Mouse (Mus musculus) layer of hippocampus, postnatal 36 days (tissue): ENCODE data around the gene Cux2. TPM values are rescaled to one million over a fixed set of nuclear protein-coding genes. Genes with fewer than 3 reads are reported as not detected.
A peak's percentile ranks its signal among the peaks of the same experiment; 100 is the strongest.

ENCODE experiments used
- DNase-seq, 2 experiments: peaks; one replicate each; pipeline ENCODE4 v3.0.0; 2022
- total RNA-seq, 2 experiments: library from RNA; stranded (reverse); gene quantifications; 2 replicates each; pipeline ENCODE4 v1.2.3; 2021

Gene Cux2
- total RNA-seq, 2 experiments from 2014 or later, result 32.7 to 33.8 TPM

DNA sequence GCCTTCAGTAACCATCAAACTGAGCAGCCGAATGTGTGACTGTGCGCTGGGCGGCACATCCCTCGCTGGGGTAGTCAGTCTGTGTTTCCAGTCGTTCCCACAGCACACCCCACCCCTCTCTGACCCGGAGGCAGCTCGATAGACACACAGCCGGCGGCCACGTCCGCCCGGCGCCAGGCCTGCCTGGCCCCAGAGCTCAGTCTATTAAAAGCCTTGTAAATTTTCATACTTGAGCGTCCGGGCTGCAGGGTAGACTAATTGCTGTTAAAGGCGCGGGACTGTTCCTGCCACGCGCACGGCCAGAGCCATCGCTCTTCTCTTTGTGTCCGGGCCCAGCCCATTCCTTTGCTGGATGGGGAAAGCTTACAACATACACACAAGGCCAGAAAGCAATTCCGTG, 135.9 kb downstream of the Cux2 start:
- DNase-seq, result no peak

DNA sequence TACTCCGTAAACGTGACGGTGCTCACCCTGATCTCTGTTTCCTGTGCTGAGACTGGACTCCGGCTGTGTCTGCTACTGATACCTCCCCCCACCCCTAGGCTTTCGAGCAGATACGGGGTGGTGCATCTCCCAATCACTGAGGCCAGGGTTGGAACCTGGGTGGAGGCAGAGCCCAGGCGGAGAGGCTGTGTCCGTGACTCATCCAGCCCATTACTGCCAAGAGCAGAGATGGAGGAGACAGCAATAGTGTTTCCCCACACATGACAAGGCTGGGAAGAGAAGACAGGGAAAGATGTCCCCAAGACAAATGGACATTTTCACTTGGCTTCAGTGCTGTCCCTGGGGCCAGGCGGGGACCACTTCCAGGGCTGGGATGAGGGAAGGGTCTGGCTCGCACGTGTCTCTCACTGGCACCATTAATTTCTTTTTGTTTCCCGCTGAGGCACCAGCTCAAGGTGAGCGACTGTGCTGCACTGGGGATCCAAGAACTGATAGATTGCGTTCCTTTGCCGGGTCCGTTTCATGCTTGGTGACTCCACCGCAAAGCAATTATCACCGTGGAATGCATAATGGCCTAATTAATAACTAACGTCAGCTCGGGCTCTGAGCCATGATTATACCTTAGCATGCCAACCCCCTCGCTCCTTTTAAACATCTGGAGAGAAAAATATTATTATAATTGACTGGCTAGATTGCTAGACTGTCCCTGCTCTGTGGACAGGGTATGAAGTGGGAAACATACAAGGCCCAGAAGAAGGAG, 140.5 kb downstream of the Cux2 start:
- no peak for DNase-seq

DNA sequence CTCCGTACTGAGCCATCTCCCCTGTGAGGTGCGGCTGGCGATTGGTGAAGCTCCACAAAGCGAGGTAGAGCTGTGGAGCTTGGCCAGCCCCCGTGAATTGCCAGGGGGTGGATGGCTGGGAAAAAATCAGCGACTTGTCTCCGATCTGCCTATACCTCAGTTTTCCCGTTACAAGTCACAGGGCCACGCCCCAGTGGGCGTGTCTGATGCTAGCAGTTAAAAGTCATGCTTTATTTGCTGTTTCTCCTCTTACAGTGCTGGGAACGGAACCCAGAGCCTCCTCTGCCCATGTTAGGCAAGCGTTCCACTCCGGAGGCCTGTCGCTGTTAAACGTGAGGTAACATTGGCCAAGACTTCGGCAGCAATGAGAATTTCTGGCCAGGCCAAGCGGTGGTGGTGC, 144.2 kb downstream of the Cux2 start:
- DNase-seq, result no peak

DNA sequence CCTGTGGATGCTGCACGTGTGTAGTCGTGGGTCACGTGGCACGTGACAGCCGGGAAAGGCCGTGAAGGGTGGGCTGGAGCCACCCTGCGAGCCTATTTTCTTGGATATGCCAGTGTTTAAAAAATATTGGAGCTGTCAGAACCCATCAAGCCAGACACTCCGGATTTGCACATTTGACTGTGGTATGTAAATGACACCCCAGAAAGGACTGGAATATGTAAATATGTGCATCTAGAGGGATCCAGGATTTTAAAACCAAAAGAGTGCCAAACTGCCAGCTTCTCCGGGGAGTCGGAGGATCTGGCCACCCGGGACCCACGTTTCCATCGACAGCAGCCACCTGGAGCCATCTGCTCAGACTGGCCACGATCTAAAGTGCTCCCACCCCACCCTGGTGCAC, 145.1 kb downstream of the Cux2 start:
- no peak for DNase-seq

DNA sequence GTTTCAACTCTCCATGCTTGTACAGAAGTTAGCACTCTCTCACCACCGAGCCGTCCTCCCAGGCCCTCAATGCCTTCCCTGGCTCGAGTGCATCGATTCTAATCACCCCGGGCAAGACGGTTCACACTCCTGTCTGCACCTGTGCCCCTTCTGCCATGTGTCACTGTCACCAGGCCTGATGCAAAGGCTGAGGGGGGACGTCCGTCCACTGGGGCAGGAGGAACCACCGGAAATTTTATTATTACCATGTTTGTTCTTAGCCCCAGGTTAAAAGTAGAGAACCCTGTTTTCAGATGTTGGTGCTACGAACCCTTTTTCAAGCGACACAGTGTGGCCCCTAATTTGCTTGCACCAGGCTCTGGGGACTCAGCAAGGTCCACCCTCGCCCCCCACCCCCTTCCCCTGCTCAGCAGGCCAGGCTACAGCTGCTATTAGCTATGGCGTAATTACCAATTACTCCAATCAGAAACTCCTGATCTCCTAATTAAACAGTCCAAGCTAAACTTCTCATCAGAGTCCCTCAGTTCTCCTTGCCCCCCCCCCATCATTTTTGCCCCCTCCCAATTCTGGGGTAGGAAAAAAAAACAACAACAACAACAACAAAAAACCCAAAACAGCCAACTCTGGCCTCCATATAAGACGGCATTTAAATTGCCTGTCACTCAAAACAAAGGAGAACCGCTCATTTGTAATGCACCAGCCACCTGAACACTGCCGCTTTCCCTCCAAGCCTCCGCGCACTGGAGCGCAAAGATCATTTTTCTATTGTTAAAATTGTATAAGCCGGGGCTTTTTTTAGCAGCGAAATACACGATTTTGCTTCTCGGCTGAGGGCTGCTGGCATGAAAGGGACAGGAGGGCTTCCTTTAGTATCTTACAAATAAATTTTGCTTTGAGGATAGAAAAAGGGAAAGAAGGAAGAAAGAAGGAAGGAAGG, 146.8 kb downstream of the Cux2 start:
- DNase-seq, result no peak

DNA sequence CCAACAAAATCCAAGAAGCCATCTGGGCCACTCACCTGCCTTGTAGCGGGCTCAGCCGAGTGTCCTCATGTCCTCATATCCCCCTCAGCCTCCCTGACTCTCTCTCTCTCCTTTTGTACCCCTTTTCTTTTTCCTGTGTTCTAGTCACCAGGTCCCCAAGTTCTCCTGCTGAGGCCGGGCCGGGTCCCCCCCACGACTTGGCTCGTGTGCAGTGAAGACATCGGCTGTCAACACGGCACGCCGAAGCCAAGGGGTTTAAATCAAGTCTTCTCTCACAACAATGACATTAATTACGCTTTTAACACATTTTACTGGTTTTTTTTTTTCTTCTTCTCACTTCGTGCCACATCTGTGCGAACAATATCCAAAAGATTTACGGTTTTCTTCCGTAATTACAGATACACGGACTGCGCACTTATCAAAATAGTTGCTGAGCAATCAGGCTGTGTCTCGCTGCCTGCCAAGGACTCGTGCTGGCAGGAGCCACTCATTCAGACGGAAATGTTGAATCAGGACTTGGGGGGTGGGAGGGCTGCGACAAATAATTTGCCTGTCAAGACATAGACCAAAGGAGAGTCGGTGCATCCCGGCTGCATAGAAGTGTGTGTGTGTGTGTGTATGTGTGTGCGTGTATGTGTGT, 154.7 kb downstream of the Cux2 start:
- DNase-seq, result no peak

DNA sequence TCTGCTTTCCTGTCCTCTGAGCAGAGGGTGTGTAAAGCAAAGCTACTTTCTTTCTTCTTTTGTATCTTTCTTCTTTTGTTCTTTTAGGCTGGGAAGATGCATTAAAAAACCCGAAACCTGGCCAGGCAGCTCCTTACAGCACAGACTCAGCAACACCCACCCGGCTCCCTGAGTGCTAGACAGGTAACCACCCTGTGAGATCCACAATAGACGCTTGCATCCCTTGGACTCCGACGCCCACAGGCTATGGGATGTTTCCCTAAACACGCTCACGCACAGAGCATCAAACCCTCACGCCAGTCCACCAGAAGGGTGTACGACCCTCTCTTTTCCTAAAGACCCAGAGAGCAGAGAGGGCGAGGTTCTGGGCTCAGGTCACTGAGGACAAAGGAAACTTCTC, 155.3 kb downstream of the Cux2 start:
- no peak for DNase-seq

DNA sequence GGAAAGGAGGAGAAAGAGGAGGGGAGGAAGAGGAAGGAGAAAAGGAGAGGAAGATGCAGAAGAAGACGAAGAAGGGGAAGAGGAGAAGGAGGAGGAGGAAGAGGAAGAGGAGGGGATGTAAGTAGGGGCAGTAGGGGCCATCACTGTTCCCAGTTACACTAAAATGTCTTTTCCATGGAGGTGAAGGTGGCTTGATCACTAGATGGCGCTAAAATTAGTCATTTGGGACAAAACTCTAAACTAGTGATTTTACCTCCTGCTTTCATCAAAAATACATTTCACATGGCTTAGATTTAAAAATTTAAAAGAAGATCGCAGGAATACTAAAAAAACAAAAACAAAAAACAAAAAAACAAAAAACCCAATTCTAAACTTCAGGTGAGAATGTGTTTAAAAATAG, 156.3 kb downstream of the Cux2 start:
- DNase-seq, result no peak

DNA sequence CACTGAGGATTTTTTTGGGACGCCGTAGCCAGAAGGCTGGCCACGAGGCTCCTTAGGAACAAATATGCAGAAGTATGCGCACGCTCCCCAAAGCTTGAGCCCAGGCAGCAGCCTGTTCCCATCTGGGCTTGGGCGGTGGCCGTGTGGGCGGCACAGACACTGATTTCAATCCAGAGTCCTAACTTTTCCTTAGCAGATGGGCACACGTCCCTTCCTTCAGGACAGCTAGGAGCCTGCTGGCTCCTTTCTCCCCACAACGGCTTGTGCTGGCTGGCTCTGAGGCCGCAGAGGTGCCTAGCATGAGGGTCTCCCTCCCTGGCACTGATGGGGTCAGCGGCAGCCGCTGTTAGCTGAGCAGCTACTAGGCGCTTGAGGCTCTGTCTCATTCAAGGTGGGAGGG, 157.6 kb downstream of the Cux2 start:
- DNase-seq, result peak; percentile 51 to 58

DNA sequence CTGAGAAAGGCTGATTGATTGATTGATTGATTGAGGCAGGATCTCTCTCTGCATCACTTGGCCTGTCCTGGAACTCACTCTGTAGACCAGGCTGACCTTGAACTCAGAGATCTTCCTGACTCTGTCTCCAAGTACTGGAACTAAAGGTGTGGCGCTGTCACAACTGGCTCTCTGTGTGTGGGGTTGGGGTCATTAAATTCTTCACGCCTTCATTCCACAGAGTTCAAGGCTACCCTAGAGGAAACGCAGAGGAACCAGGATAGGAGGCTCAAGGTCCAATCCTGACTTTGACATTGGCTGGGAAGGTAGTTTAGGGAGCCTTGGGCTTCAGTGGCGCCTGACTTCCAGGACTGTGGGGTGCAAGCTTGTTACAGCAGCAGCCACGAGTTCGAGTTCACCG, 159.0 kb downstream of the Cux2 start:
- DNase-seq, result no peak

DNA sequence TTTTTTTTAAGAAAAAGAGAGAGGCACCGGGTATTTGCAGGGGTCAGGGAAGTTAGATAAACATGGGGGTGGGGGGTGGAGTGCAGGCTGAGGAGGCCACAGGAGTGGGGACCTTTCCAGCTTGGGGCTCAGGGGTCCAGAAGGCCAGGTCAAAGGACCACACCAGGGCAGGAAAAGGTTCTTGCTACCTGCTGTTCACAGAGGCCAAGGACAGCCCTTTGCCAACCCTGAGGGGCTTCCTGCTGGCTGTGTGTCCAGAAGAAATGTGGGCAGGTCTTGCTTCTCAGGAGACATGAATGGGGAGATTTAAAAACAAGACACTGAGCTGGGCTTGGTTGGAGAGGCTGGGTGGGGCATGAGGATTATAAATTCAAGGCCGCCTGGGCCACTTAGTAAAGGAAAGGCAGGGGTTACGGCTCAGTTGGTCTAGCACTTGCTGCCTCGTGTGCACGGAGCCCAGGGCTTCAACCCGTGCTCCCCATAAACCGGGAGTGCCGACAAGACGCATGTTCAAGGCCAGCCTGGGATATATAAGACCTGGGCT, 160.0 kb downstream of the Cux2 start:
- no peak for DNase-seq

DNA sequence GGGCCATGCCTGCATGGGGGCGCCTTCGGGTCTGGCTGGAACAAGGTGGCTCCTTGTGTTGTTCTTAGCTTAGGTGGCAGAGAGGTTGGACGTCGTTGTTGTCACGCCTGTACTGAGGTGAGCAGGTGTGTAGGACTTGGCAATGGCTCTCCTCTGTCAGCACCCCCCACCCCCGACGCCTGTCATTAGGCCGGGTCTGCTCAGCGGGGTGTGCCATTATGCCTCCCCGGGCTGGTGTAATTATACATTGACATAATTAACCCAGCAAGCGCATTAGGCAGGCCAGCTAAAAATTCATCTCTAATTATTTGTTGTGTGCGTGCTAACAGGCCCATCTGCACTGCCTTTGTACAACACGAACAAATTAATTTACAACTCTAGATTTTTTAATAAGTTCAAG, 160.5 kb downstream of the Cux2 start:
- no peak for DNase-seq

DNA sequence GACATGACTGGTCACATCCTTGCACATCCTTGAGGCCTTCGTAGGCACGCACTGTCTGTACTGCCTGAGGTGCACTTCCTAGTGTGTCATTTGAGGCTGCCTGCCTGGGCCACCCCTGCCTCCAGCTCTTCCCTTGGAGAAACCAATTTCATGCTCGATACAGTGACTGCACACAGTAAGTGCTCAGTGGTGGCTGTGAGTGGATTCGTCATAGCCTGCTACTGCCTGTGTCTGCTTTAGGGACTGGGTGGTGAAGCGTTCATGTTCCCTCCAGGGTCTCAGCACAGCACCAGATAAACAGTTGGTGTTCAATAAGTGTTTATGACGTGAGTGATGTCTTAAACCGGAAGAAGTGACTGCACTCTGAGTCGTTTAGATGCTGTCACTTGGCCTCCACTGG, 166.5 kb downstream of the Cux2 start:
- no peak for DNase-seq

DNA sequence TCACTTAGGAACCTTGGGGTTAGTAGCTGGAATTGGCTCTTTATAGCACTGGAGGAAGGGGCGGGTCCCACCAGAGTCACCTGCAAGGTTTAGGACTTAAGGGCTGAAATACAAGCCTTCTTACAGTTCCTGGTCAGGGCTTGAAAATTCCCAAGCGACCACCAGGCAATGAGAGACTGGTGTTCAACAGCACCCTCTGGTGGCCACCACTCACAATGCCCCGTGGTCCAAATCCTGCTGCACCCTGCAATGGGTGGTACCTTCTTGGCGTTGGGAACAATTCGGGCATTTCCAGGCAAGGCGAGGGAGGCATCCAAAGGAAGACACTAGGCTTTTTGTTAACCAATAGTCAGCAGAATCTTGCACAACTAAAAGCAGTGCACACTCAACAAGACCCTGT, 170.7 kb downstream of the Cux2 start:
- no peak for DNase-seq

DNA sequence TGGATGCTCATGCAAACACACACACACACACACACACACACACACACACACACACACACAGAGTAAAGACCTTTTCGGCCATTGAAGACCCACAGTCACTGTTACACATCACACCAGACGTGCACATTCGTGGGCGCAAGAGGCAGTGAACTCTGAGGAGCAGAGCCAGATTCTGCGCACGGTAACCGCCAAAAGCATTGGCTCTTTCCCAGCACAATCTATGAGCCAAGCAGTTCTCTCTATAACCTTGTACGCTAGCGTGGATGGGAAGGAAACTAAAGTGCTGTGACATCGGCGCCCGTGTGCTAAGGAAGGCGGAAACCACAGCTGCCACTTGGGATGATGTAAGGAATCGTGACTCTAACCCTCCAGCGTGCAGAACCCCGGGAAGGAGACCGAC, 171.2 kb downstream of the Cux2 start:
- DNase-seq, result no peak

DNA sequence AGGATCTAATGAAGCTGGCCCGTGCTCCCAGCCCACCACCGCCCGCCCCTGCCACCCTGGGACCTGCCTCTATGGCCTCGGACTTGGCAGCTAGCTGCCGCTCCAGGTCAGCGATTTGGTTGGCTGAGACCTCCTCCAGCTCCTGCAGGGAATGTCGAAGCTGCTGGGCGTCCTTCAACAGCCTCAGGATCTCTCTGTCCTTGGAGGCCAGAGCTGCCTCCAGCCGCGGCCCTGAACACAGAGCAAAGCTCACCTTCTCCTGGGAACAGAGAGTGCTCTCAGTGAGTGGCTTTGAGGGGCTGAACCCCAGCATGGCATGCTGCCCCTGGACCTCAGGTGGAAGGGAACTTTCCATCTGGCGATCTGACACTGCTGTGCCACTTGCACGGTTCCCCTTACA, 173.0 kb downstream of the Cux2 start:
- no peak for DNase-seq

DNA sequence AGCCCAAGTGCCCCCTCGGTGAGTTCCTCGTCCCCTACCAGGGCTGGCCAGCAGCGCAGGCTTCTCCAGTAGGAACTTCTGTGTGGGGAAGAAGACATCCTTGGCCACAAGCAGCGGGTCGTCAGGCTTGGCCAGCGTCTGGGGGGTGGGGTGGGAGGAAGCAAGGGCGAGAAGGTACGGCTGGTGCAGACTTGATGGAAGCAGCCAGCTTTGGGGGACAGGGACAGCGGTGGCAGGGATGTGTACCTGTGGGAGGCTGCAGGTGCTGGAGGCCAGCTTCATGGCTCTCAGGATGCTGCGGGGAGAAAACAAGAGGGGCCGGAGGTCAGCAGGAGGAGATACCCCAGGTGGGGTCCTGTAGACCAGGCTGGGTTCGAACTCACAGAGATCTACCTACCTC, 174.9 kb downstream of the Cux2 start:
- DNase-seq, result no peak

DNA sequence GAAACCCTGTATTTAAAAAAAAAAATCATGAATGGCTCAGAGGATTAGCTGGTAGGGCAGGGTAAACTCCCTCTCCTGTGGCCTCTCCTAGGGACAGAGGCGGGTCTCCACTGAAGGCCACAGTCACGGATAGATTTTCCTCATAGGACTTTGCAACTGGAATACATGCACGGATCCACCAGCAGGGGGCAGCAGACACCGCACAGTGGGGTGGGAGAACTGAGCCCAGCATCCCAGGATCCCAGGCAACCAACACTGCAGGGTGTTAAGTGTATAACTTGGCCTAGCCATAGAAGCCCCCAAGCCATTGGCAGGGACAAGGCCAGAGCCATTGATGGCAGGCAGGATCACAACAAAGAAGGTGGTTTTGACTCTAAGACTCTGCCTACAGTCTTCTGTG, 177.7 kb downstream of the Cux2 start:
- peak; percentile 77 to 83 for DNase-seq

DNA sequence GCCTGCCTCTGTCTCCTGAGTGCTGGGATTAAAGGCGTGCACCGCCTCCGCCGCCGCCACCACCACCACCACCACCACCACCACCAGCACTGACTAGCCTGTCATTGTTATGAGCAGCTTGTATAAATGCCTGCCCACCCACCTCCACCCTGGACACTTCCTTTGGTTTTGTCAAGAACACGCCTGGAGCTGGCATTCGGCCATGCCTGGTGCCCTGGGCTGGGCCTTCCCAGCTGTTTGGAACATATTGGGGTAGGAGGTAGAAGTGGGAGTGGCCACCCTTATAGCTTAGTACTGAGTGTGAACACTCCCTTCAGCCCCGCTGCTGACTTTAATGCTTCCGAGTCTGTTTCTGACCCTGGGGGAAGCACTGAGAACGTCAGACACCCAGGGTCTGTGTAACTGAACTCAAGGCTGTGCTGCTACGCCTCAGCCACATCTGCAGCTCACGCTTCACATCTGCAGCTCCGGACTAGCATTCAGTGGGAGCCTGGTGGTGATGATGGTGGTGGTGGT, 178.3 kb downstream of the Cux2 start:
- no peak for DNase-seq

DNA sequence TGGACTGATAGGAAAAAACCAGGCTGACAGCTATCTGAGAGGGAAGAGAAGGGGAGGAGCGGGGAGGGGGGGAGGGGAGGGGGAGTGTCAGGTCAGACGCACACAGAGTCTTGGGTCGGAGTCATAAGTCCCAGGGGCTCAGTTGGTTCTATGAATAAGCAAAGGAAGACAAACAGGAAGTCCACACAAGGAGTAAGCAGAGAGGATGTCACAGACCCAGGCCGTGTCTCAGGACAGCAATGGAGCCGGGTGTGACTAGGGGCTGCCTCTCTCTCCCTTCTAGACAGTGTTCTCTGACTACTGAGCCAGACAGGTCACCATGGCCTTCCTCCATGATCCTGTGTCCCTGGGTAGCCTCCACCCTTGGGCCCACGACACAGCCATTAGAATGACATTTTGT, 179.1 kb downstream of the Cux2 start:
- DNase-seq, result no peak

DNA sequence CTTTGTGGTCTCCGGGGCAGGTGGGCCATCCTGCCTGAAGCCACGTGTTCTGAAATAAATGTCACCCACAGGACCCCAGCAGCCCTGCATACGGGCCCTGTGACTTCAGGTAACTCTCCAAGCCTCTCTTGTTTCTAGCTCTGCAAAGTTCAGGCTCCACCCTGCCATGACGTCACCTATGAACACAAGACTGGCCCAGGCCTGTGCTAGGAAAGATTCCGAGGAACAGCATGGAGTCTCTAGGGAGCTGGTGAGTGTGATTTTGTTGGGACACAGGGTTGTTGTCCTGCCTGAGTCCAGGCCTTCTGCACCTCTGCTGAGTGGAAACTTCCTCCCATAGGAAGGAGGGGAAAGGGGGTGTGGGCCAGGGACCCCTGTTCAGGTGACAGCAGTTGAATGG, 181.9 kb downstream of the Cux2 start:
- no peak for DNase-seq

DNA sequence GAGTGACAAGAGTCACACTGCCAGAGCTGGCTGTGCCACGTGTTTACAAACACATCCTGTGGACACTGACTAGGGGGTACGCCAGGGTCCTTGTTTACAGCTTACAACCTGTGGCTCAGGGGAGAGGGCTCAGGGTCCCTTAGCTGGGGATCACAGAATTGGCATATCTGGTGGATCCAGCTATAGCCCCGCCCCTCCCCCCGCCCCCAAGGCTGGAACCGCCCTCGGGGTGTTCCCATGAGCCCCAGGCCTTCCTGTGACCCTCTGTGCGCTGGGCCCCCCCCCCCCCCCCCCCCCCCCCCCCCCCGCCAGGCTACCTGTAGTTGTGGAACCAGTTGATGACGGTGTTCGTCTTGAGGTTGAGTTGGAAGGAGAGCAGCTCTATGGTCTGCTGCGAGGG, 185.6 kb downstream of the Cux2 start:
- DNase-seq, result no peak

DNA sequence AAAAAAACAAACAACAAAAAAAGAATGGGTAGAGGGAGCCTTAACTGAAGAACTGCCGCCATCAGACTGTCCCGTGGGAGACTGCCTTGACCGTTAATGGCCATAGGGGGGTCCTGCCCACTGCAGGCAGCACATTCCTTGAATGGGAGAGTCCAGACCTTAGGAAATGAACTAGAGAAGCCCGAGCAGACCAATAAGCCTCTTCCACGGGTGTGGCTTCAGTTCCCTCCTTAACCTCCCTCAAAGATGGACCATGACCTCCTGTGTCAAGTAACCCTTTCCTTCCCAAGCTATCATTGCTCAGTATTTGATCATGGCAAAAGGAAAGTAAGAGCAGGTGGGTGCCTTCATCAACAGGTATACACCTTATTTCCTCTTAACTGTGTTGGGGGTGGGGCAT, 187.9 kb downstream of the Cux2 start:
- no peak for DNase-seq
